Mouse (Mus musculus): ENCODE measurements around the gene Gcnt2. TPM values are rescaled to one million over a fixed set of nuclear protein-coding genes. Genes with fewer than 3 reads are reported as not detected.

Gene Gcnt2
- polyA plus RNA-seq, 1 experiment from 2014 or later: 4.0 TPM

GRCm38 (mm10) chr13:40847898-40848297 is 11.7 kb upstream of the Gcnt2 start:
- Histone ChIP-seq H3K4me1 (ENCODE audit: control insufficient read depth, insufficient read depth, low read length) (no peaks in the 10 kb centered on the region), H3K4me3 (ENCODE audit: low read depth, low read length) (no peak overlapping the region), H3K27me3 (ENCODE audit: control insufficient read depth, insufficient read depth, low read depth, low read length) (peaks cover 2% of the 10 kb centered on the region; the same call in 1 of the 2 replicates), H3K36me3 (ENCODE audit: control insufficient read depth, insufficient read depth, low read length) (no peaks in the 10 kb centered on the region), H3K9ac (ENCODE audit: low read depth, low read length) (no peak overlapping the region), H3K9me3 (replicated peaks; ENCODE audit: control insufficient read depth, low read length, poor library complexity, severe bottlenecking) (no peaks in the 10 kb centered on the region), H3K4me2 (ENCODE audit: low read length) (no peak overlapping the region), H3K27ac (ENCODE audit: low read length) (no peak overlapping the region)
- 88% methylated on average over 4 of the region's 4 CpGs for WGBS
- ATAC-seq: no peak

- no peaks in the 10 kb centered on the region for H3K36me3 ChIP-seq (ENCODE audit: control insufficient read depth, insufficient read depth, low read length)
- H3K9ac ChIP-seq (ENCODE audit: low read depth, low read length): no peak overlapping the region
- no peak overlapping the region for H3K4me2 ChIP-seq (ENCODE audit: low read length)
- peaks cover 2% of the 10 kb centered on the region; the same call in 1 of the 2 replicates for H3K27me3 ChIP-seq (ENCODE audit: control insufficient read depth, insufficient read depth, low read depth, low read length)
- no peaks in the 10 kb centered on the region for H3K9me3 ChIP-seq (replicated peaks; ENCODE audit: control insufficient read depth, low read length, poor library complexity, severe bottlenecking)
- 91% methylated on average over 6 of the region's 6 CpGs for WGBS
- H3K4me1 ChIP-seq (ENCODE audit: control insufficient read depth, insufficient read depth, low read length): 0 out of 2 replicates have a peak, but pooled peaks cover 3% of the 10 kb centered on the region
- no peak for ATAC-seq
- H3K4me3 ChIP-seq (ENCODE audit: low read depth, low read length): no peak overlapping the region
- H3K27ac ChIP-seq (ENCODE audit: low read length): no peak overlapping the region
Measured at GRCm38 (mm10) chr13:40850686-40851085, 8.9 kb upstream of the Gcnt2 start.

GRCm38 (mm10) chr13:40851281-40851680 is 8.3 kb upstream of the Gcnt2 start:
- no peaks in the 10 kb centered on the region for H3K9me3 ChIP-seq (replicated peaks; ENCODE audit: control insufficient read depth, low read length, poor library complexity, severe bottlenecking)
- H3K4me1 ChIP-seq (ENCODE audit: control insufficient read depth, insufficient read depth, low read length): 0 out of 2 replicates have a peak, but pooled peaks cover 3% of the 10 kb centered on the region
- no peak for ATAC-seq
- no peak overlapping the region for H3K4me3 ChIP-seq (ENCODE audit: low read depth, low read length)
- H3K27ac ChIP-seq (ENCODE audit: low read length): no peak overlapping the region
- H3K4me2 ChIP-seq (ENCODE audit: low read length): no peak overlapping the region
- no peak overlapping the region for H3K9ac ChIP-seq (ENCODE audit: low read depth, low read length)
- peaks cover 2% of the 10 kb centered on the region; the same call in 1 of the 2 replicates for H3K27me3 ChIP-seq (ENCODE audit: control insufficient read depth, insufficient read depth, low read depth, low read length)
- WGBS: 65% methylated on average over 7 of the region's 7 CpGs
- no peaks in the 10 kb centered on the region for H3K36me3 ChIP-seq (ENCODE audit: control insufficient read depth, insufficient read depth, low read length)

- no peak for ATAC-seq
- Histone ChIP-seq H3K27ac (ENCODE audit: low read length) (no peak overlapping the region), H3K9ac (ENCODE audit: low read depth, low read length) (no peak overlapping the region), H3K9me3 (replicated peaks; ENCODE audit: control insufficient read depth, low read length, poor library complexity, severe bottlenecking) (no peaks in the 10 kb centered on the region), H3K36me3 (ENCODE audit: control insufficient read depth, insufficient read depth, low read length) (no peaks in the 10 kb centered on the region), H3K4me1 (ENCODE audit: control insufficient read depth, insufficient read depth, low read length) (0 out of 2 replicates have a peak, but pooled peaks cover 3% of the 10 kb centered on the region), H3K4me3 (ENCODE audit: low read depth, low read length) (no peak overlapping the region), H3K4me2 (ENCODE audit: low read length) (no peak overlapping the region), H3K27me3 (ENCODE audit: control insufficient read depth, insufficient read depth, low read depth, low read length) (peaks cover 2% of the 10 kb centered on the region; the same call in 1 of the 2 replicates)
- 81% methylated on average over 13 of the region's 13 CpGs for WGBS
Measured at GRCm38 (mm10) chr13:40851961-40852360, 7.6 kb upstream of the Gcnt2 start.

GRCm38 (mm10) chr13:40852791-40853190 is 6.8 kb upstream of the Gcnt2 start:
- Histone ChIP-seq H3K4me3 (ENCODE audit: low read depth, low read length) (no peak overlapping the region), H3K9me3 (replicated peaks; ENCODE audit: control insufficient read depth, low read length, poor library complexity, severe bottlenecking) (no peaks in the 10 kb centered on the region), H3K4me1 (ENCODE audit: control insufficient read depth, insufficient read depth, low read length) (0 out of 2 replicates have a peak, but pooled peaks cover 3% of the 10 kb centered on the region), H3K9ac (ENCODE audit: low read depth, low read length) (no peak overlapping the region), H3K36me3 (ENCODE audit: control insufficient read depth, insufficient read depth, low read length) (no peaks in the 10 kb centered on the region), H3K27me3 (ENCODE audit: control insufficient read depth, insufficient read depth, low read depth, low read length) (peaks cover 2% of the 10 kb centered on the region; the same call in 1 of the 2 replicates), H3K4me2 (ENCODE audit: low read length) (no peak overlapping the region), H3K27ac (ENCODE audit: low read length) (no peak overlapping the region)
- no peak for ATAC-seq
- 93% methylated on average over 5 of the region's 5 CpGs for WGBS

GRCm38 (mm10) chr13:40853842-40854241 is 5.7 kb upstream of the Gcnt2 start:
- no peaks in the 10 kb centered on the region for H3K9me3 ChIP-seq (replicated peaks; ENCODE audit: control insufficient read depth, low read length, poor library complexity, severe bottlenecking)
- H3K27ac ChIP-seq (ENCODE audit: low read length): no peak overlapping the region
- WGBS: 87% methylated on average over 4 of the region's 4 CpGs
- H3K27me3 ChIP-seq (ENCODE audit: control insufficient read depth, insufficient read depth, low read depth, low read length): peaks cover 2% of the 10 kb centered on the region; the same call in 1 of the 2 replicates
- H3K4me1 ChIP-seq (ENCODE audit: control insufficient read depth, insufficient read depth, low read length): 0 out of 2 replicates have a peak, but pooled peaks cover 3% of the 10 kb centered on the region
- no peak for ATAC-seq
- H3K36me3 ChIP-seq (ENCODE audit: control insufficient read depth, insufficient read depth, low read length): no peaks in the 10 kb centered on the region
- H3K4me2 ChIP-seq (ENCODE audit: low read length): peak overlapping the region; percentile 69; the same call in 1 of the 2 replicates
- H3K9ac ChIP-seq (ENCODE audit: low read depth, low read length): no peak overlapping the region
- no peak overlapping the region for H3K4me3 ChIP-seq (ENCODE audit: low read depth, low read length)

- Histone ChIP-seq H3K36me3 (ENCODE audit: control insufficient read depth, insufficient read depth, low read length) (no peaks in the 10 kb centered on the region), H3K27ac (ENCODE audit: low read length) (no peak overlapping the region), H3K4me1 (ENCODE audit: control insufficient read depth, insufficient read depth, low read length) (0 out of 2 replicates have a peak, but pooled peaks cover 3% of the 10 kb centered on the region), H3K9ac (ENCODE audit: low read depth, low read length) (peak overlapping the region; percentile 4; the same call in 1 of the 2 replicates), H3K27me3 (ENCODE audit: control insufficient read depth, insufficient read depth, low read depth, low read length) (peaks cover 2% of the 10 kb centered on the region; the same call in 1 of the 2 replicates), H3K4me3 (ENCODE audit: low read depth, low read length) (peak overlapping the region; percentile 36), H3K9me3 (replicated peaks; ENCODE audit: control insufficient read depth, low read length, poor library complexity, severe bottlenecking) (no peaks in the 10 kb centered on the region), H3K4me2 (ENCODE audit: low read length) (peak overlapping the region; percentile 69)
- peak; percentile 56 for ATAC-seq
- WGBS: 3% methylated on average over 13 of the region's 13 CpGs
Measured at GRCm38 (mm10) chr13:40854451-40855058, 5.0 kb upstream of the Gcnt2 start.

GRCm38 (mm10) chr13:40855266-40855665 is 4.3 kb upstream of the Gcnt2 start:
- no peak for ATAC-seq
- H3K27me3 ChIP-seq (ENCODE audit: control insufficient read depth, insufficient read depth, low read depth, low read length): peaks cover 2% of the 10 kb centered on the region; the same call in 1 of the 2 replicates
- no peaks in the 10 kb centered on the region for H3K9me3 ChIP-seq (replicated peaks; ENCODE audit: control insufficient read depth, low read length, poor library complexity, severe bottlenecking)
- H3K4me1 ChIP-seq (ENCODE audit: control insufficient read depth, insufficient read depth, low read length): 0 out of 2 replicates have a peak, but pooled peaks cover 3% of the 10 kb centered on the region
- no peak overlapping the region for H3K4me2 ChIP-seq (ENCODE audit: low read length)
- H3K4me3 ChIP-seq (ENCODE audit: low read depth, low read length): no peak overlapping the region
- WGBS: 76% methylated on average over 6 of the region's 6 CpGs
- H3K36me3 ChIP-seq (ENCODE audit: control insufficient read depth, insufficient read depth, low read length): no peaks in the 10 kb centered on the region
- no peak overlapping the region for H3K27ac ChIP-seq (ENCODE audit: low read length)
- H3K9ac ChIP-seq (ENCODE audit: low read depth, low read length): no peak overlapping the region

- H3K36me3 ChIP-seq (ENCODE audit: control insufficient read depth, insufficient read depth, low read length): no peaks in the 10 kb centered on the region
- no peak overlapping the region for H3K9ac ChIP-seq (ENCODE audit: low read depth, low read length)
- no peak overlapping the region for H3K4me2 ChIP-seq (ENCODE audit: low read length)
- ATAC-seq: no peak
- 0 out of 2 replicates have a peak, but pooled peaks cover 3% of the 10 kb centered on the region for H3K4me1 ChIP-seq (ENCODE audit: control insufficient read depth, insufficient read depth, low read length)
- 85% methylated on average over 8 of the region's 8 CpGs for WGBS
- H3K9me3 ChIP-seq (replicated peaks; ENCODE audit: control insufficient read depth, low read length, poor library complexity, severe bottlenecking): no peaks in the 10 kb centered on the region
- peaks cover 2% of the 10 kb centered on the region; the same call in 1 of the 2 replicates for H3K27me3 ChIP-seq (ENCODE audit: control insufficient read depth, insufficient read depth, low read depth, low read length)
- no peak overlapping the region for H3K27ac ChIP-seq (ENCODE audit: low read length)
- no peak overlapping the region for H3K4me3 ChIP-seq (ENCODE audit: low read depth, low read length)
Measured at GRCm38 (mm10) chr13:40856786-40857185, 2.8 kb upstream of the Gcnt2 start.

Data from midbrain, embryonic 16.5 days (tissue).